Mouse (Mus musculus): ENCODE measurements at regions not wholly inside any gene's neighbourhood (a gene's known extent, or its start where the extent isn't known, plus 50 kb on each side); places are given as distances from the start of the nearest gene placed in this dataset.

- no peak for DNase-seq (ENCODE audit: low spot score in 2 of 2)
Measured at GRCm38 (mm10) chr5:47693478-47693877, 289.5 kb upstream of the Slit2 start.

GRCm38 (mm10) chr5:47693921-47694320 is 289.0 kb upstream of the Slit2 start:
- no peak for DNase-seq (ENCODE audit: low spot score in 2 of 2)

DNA sequence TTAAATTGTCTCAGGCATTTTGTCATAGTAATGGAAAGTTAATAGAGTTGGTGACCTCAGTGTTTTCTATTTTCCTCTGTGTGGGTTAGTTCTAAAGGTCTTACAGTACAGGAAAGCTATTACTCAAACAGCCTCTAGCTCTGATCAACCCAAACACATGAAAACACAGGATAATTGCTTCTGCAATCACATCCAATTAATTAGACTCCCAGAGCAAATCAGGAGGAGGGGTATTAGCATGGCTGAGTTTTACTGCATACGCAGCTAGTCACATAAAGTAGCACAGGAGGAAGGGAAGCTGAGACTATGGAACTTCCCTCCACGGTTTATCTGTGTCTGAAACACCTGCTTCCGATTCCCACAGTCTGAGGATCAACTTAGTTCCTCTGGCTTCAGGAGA is 288.3 kb upstream of the Slit2 start:
- no peak for DNase-seq (ENCODE audit: low spot score in 2 of 2)

DNA sequence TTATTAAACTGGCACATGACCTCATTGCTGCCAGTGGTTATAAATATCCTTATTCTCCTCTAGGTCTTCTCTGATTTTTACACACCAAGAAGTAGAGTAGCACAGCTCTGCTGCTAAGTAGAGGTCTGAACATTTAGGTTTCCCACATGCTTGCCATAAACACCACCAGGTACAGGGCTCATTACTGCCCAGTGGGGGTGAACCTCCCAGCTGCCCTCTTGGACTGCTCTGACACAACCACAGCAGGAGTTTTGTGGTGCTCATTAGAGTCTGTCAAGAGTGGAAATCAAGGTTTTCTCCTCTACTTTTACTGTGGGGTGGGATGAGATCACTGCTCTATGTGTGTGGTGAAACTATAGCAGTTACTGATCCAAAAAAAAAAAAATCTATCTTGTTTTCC is 271.4 kb upstream of the Slit2 start:
- DNase-seq (ENCODE audit: low spot score in 2 of 2), result no peak

DNA sequence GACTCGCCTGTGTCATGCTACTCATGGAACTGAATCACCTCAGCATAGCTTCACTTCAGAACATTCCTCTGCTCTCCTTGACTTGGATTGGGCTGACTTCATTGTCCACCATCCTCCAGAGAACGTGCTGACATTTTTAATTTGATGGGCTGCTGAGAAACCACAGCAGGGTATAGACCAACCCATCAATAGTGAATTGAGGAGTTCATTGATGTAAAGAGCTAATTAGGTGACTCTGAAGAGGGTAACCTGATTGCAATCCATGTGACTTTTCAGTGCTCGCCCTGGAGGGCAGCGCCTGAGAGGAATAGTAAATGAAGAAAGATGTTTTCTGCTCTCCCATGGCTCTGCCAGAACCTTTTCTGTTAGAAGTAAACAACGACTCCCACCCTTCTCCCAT is 268.6 kb upstream of the Slit2 start:
- DNase-seq (ENCODE audit: low spot score in 2 of 2), result no peak

DNA sequence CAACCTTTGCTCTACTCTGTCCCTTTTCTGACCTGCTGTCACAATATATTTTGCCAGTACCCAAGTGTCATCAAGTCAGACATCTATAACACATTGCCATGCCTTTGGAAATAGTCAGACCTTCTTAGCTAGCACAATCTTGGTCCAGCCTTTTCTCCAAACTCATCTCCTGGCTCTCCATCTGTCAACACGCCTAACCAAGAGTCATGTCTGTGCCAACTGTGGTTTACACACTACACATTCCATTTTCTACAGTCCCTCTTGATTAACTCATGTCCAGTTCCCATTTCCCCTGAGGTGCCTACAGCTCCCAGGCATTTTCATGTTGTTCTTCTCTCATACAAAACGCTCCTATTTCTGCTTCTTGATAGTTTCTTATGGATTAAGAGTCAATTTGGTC is 258.0 kb upstream of the Slit2 start:
- DNase-seq (ENCODE audit: low spot score in 2 of 2), result no peak

DNA sequence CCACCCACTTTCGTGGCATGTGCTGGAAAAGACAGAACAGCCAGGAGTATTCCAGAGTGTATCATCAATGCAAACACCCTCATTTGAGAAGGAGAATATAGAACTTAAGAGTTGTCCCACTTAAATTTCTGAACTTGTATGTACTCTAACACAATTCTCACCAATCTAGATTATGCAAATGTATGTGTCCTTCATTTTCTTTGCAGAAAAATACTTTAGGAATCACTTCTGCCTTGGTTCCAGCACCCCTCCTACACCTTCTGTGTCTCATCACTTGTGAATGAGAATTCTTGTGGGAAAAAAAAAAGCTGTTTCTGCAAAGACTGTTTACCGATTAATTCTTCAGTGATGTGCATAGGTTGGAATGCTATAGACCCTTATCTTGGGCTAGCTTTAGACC is 240.2 kb upstream of the Slit2 start:
- no peak for DNase-seq (ENCODE audit: low spot score in 2 of 2)

DNA sequence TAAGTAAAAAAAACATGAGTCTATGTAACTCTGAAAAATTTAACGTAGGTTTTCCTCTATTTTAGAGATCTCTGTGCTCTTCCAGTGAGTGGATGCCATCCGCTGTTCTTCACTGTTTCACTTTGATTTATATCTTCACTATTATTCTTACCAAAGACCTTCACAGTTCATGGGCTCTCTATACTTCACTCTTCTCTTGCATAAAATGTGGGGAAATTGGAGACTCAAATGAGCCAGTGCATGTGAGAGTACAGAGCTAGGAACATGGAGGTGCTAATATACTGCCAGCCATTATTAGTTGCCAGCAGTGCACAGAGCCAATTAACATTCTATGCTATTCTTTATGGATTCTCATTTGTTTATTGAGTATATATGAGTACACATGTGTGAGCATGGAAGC is 237.8 kb upstream of the Slit2 start:
- DNase-seq (ENCODE audit: low spot score in 2 of 2), result no peak

- DNase-seq (ENCODE audit: low spot score in 2 of 2), result no peak
Measured at GRCm38 (mm10) chr5:47751907-47752306, 231.0 kb upstream of the Slit2 start.

GRCm38 (mm10) chr5:47772642-47773353 is 210.1 kb upstream of the Slit2 start:
- DNase-seq (ENCODE audit: low spot score in 2 of 2), result no peak

DNA sequence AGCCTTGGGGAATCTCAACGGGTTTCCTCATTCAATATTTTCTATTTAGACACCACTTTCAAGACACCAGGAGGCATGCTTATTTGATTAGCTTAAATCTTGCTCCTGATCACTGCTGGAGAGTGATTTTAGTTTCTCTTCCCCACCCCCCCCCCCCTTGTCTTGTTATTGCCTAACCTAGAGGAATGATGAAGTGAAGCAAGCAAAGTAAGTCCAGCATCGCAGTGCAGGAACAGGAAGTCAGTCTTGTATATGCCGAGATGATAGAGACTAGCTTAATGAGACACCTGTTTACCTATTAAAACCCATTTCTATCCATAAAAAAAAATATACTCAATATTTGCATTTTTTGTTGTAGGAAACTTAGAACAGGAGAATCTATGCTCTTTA is 209.6 kb upstream of the Slit2 start:
- DNase-seq (ENCODE audit: low spot score in 2 of 2), result no peak

DNA sequence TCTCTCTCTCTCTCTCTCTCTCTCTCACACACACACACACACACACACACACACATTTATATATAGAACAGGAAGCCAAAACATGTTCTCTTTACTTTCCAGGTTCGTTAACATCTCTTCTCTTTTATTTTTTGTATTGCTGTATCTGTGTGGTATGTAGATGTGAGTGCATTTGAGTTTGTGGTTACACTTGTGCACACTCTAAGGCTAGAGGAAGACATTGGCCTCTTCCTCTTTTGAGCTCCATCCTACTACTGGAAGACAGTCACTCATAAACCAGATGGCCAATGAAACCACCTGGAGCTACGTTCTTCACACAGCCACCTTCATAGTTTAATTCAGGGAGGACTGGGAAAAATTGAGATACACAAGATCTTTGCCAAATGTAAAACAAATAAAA is 202.1 kb upstream of the Slit2 start:
- no peak for DNase-seq (ENCODE audit: low spot score in 2 of 2)

DNA sequence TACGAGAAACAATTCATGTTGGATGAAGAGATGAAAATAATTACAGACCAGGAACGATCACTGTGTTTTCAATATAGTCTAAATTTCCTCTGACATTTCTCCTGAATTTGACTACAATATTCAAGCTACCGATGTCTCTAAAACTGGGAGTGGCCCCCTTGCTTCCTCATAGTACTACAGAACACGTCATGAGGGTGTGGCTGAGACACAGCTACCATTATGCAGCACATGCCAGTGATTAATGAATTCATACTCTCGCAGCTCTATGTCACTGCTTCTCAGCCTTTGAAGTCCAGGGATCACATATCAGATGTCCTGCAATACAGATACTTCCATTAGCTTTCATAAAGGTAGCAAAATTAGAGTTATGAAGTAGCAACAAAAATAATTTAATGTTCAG is 201.3 kb upstream of the Slit2 start:
- no peak for DNase-seq (ENCODE audit: low spot score in 2 of 2)

DNA sequence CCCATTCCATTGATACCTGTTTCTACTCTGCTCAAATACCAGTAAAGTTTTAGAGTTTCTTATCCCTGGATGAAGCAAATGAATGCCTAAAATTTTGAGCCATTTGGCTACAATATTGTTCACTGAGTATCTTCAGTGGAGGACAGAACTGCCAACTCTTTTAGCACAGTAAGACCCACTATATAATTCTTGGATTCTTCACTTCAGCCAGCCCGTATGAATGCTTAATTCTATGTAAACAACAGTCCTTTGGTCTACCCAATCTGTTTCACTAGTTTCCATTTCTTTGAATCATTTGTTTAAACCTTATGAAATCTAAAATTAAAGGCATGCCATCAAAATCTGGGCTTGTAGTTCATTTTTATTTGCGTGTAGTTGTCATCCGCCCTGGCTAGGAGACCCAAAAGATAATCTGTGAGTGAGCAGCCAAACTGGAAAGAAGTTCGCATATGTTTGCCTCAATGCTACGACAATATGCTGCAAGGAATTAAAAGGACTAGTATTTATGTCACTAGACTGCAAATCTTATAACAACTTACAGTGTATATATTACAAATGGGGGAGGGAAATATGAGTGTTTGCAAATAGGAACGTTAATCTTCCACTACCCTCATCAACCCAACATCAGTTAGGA is 188.2 kb upstream of the Slit2 start:
- DNase-seq (ENCODE audit: low spot score in 2 of 2), result no peak

DNA sequence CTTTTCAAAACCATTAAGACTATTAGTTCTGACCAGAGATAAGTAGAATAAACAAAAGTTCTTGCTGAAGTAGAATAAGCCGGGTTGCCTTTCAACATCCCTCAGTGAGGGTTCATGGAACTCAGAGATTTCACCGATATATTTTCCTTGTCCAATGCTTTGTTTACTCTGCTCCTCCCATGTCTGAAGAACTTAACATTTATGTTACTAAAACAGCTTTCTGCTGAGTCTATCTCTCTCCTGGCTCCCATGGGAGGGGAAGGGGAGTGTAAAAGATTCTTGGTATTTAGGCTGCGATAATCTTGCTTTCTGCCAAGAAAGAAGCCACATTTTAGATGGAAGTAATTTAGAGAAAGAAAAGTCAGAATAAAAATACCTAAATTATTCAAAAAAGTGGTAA is 187.7 kb upstream of the Slit2 start:
- DNase-seq (ENCODE audit: low spot score in 2 of 2), result no peak

GRCm38 (mm10) chr5:47820936-47821335 is 162.0 kb upstream of the Slit2 start:
- no peak for DNase-seq (ENCODE audit: low spot score in 2 of 2)

DNA sequence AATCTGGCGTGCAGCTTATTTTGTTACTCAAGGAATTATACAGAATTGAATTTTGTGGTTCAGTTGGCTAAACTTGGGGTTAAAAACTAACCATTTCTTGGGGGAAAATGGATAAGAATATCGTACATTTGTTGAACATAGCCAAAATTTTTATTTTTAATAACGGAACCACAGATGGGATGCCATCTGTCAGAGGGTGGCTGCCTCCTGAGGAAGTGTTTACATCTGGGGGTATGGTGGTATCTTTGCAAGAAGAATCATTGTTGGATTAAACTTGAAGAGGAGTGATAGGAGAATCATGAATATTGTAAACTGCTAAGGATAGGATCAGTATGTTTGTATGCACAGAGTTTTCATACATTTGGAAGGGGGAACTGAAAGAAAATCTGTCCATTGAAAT is 144.9 kb upstream of the Slit2 start:
- peak in 1 of 2 experiments; percentile 8 for DNase-seq (ENCODE audit: low spot score in 2 of 2)

GRCm38 (mm10) chr5:47869701-47870100 is 113.2 kb upstream of the Slit2 start:
- DNase-seq (ENCODE audit: low spot score in 2 of 2), result no peak
